18 mouse cellular contexts compared by ENCODE assay signal in genomic region chr6:116347953-116348352, GRCm38 (mm10). TPM values are rescaled to one million over a fixed set of nuclear protein-coding genes. Genes with fewer than 3 reads are reported as not detected.
DNase-seq lines count a peak whose midpoint lies in the region; ATAC-seq lines count a peak whose summit lies in the region.
"Had no signal": no experiment of that assay in that cellular context is flagged by ENCODE, and none has a peak within 500 bp of the region (broad histone marks: within the 10 kb centered on the region; RNA-seq: fewer than 3 reads in every experiment).

No protein-coding gene starts in this region.

- H3K36me3 ChIP-seq in intestine, embryonic 15.5 days, result no peaks in the 10 kb centered on the region
- no peaks in the 10 kb centered on the region for H3K36me3 ChIP-seq in intestine, embryonic 16.5 days (ENCODE audit: control insufficient read depth, insufficient read depth, low read length)
- no peaks in the 10 kb centered on the region for H3K36me3 ChIP-seq in liver, embryonic 16.5 days (ENCODE audit: control insufficient read depth, insufficient read depth)
- H3K36me3 ChIP-seq: embryonic facial prominence, embryonic 10.5 days; heart, embryonic 13.5 days had no signal

- peak; percentile 47; the same call in 1 of the 2 replicates for ATAC-seq in intestine, embryonic 15.5 days
- peak; percentile 86 for ATAC-seq in intestine, embryonic 16.5 days
- ATAC-seq in liver, embryonic 16.5 days (ENCODE audit: low read depth), result no peak
- ATAC-seq: forebrain, embryonic 13.5 days had no signal

- H3K27ac ChIP-seq in intestine, embryonic 15.5 days, result no peak overlapping the region
- 0 out of 2 replicates have a peak overlapping the region, but pooled peaks have one; percentile 41 for H3K27ac ChIP-seq in intestine, embryonic 16.5 days (ENCODE audit: low read length)
- peak overlapping the region; percentile 55 for H3K27ac ChIP-seq in liver, embryonic 16.5 days (ENCODE audit: low read length)
- H3K27ac ChIP-seq: embryonic facial prominence, embryonic 10.5 days; forebrain, embryonic 13.5 days; gastrocnemius, adult 2 months; heart, embryonic 13.5 days had no signal

- peak; percentile 24 for DNase-seq in kidney, postnatal 14 days
- no peak for DNase-seq in kidney, postnatal 4 days
- no peak for DNase-seq in ovary, postnatal 36 days (ENCODE audit: low spot score)
- DNase-seq in heart, adult 8-10 months (ENCODE audit: low spot score), result no peak
- DNase-seq: adrenal gland, adult 2 months; adrenal gland, postnatal 25 days; cerebellum, adult 18-20 months; cerebellum, adult 9-11 months; cerebellum, postnatal 36 days; gastrocnemius, adult 2 months; gastrocnemius, postnatal 25 days; heart, postnatal 36 days had no signal

- H3K4me3 ChIP-seq in intestine, embryonic 15.5 days (replicated peaks), result no peak overlapping the region
- H3K4me3 ChIP-seq in intestine, embryonic 16.5 days (ENCODE audit: low read length), result no peak overlapping the region
- H3K4me3 ChIP-seq in liver, embryonic 16.5 days (ENCODE audit: low read depth, low read length), result no peak overlapping the region
- H3K4me3 ChIP-seq: embryonic facial prominence, embryonic 10.5 days; forebrain, embryonic 13.5 days; gastrocnemius, adult 2 months; heart, embryonic 13.5 days had no signal

- H3K27me3 ChIP-seq in intestine, embryonic 15.5 days (replicated peaks), result no peaks in the 10 kb centered on the region
- no peaks in the 10 kb centered on the region for H3K27me3 ChIP-seq in intestine, embryonic 16.5 days (replicated peaks; ENCODE audit: control insufficient read depth, insufficient read depth, low read length)
- H3K27me3 ChIP-seq in liver, embryonic 16.5 days (ENCODE audit: control insufficient read depth, insufficient read depth, low read depth, low read length), result no peaks in the 10 kb centered on the region
- H3K27me3 ChIP-seq: forebrain, embryonic 13.5 days; heart, embryonic 13.5 days had no signal

- no peak overlapping the region for H3K4me2 ChIP-seq in intestine, embryonic 15.5 days (replicated peaks)
- H3K4me2 ChIP-seq in intestine, embryonic 16.5 days (ENCODE audit: low read depth, low read length), result no peak overlapping the region
- H3K4me2 ChIP-seq in liver, embryonic 16.5 days (ENCODE audit: low read depth, low read length), result no peak overlapping the region
- H3K4me2 ChIP-seq: forebrain, embryonic 13.5 days; heart, embryonic 13.5 days had no signal

- H3K4me1 ChIP-seq in intestine, embryonic 15.5 days (replicated peaks), result 0 out of 2 replicates have a peak, but pooled peaks cover 2% of the 10 kb centered on the region
- H3K4me1 ChIP-seq in intestine, embryonic 16.5 days (ENCODE audit: control insufficient read depth, insufficient read depth, low read length), result no peaks in the 10 kb centered on the region
- H3K4me1 ChIP-seq in liver, embryonic 16.5 days (ENCODE audit: control insufficient read depth, low read depth, low read length), result peaks cover 25% of the 10 kb centered on the region
- H3K4me1 ChIP-seq: embryonic facial prominence, embryonic 10.5 days; forebrain, embryonic 13.5 days had no signal

- H3K9me3 ChIP-seq in intestine, embryonic 15.5 days, result no peaks in the 10 kb centered on the region
- no peaks in the 10 kb centered on the region for H3K9me3 ChIP-seq in intestine, embryonic 16.5 days (ENCODE audit: control insufficient read depth, low read length)
- H3K9me3 ChIP-seq in liver, embryonic 16.5 days (replicated peaks; ENCODE audit: control insufficient read depth, low read length), result no peaks in the 10 kb centered on the region
- H3K9me3 ChIP-seq: embryonic facial prominence, embryonic 10.5 days; forebrain, embryonic 13.5 days; heart, embryonic 13.5 days had no signal

- WGBS in intestine, embryonic 15.5 days, result 70% methylated on average over 2 of the region's 2 CpGs
- WGBS in intestine, embryonic 16.5 days, result 71% methylated on average over 2 of the region's 2 CpGs
- WGBS in liver, embryonic 16.5 days (ENCODE audit: insufficient replicate concordance), result 77% methylated on average over 2 of the region's 2 CpGs

- no peak overlapping the region for H3K9ac ChIP-seq in intestine, embryonic 15.5 days
- H3K9ac ChIP-seq in intestine, embryonic 16.5 days (ENCODE audit: low read depth, low read length), result no peak overlapping the region
- H3K9ac ChIP-seq in liver, embryonic 16.5 days (ENCODE audit: low read depth, low read length), result 0 out of 2 replicates have a peak overlapping the region, but pooled peaks have one; percentile 16
- H3K9ac ChIP-seq: forebrain, embryonic 13.5 days; heart, embryonic 13.5 days had no signal

RNA-seq across cellular contexts. Expression of gene March8, which starts 10.1 kb away (rescaled TPM):
- 31.3 and 35.3 TPM in 2 replicates for polyA plus RNA-seq in intestine, embryonic 15.5 days (2015; fragmentation: Nextera tagmentation; extraction: Ambion mirVana)
- 29.9 and 33.0 TPM in 2 replicates for polyA plus RNA-seq in intestine, embryonic 16.5 days (2015; fragmentation: Nextera tagmentation; extraction: Ambion mirVana)
- polyA plus RNA-seq in liver, embryonic 16.5 days (2015; fragmentation: Nextera tagmentation; extraction: Ambion mirVana), result 91.7 TPM in 2 replicates
- total RNA-seq in heart, adult 8-10 months (2022), result 10 to 100 TPM; 43.4 to 45.4 (median 44.6) TPM
